Mouse (Mus musculus): Measurements from ENCODE around the gene Rnf212.
"Not testable (repeated sequence)": the region's sequence is repeated elsewhere in the genome, so short reads cannot be mapped to it uniquely, and the experiment has no call there.

Rnf212 gene

GRCm38 (mm10) chr5:108774630-108775306, at the start of gene Rnf212:
Gene Rnf212 (minus strand): TSS chr5:108774982.
- DNase-seq (ENCODE audit: low read depth, low spot score) = no peak

DNA sequence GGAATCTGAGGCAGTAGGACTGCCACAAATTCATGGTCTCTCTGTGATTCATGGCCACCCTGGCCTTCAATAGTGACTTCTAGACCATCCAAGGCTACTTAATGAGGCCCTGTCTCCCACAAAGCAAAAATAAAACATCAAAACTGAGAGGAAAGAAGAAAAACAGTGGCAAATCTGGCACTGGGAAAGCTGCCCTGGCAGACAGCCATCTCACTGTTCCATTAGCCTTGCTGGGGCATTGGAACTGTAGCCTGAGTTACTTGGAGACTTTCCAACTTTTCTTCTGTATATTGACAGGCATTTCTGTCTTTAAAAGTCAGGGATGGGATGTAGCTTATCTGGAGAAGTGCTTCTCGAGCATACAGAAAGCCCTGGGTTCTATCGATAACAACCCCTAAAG, 48.5 kb upstream of the Rnf212 start:
- no peak for DNase-seq (ENCODE audit: low read depth, low spot score)

DNA sequence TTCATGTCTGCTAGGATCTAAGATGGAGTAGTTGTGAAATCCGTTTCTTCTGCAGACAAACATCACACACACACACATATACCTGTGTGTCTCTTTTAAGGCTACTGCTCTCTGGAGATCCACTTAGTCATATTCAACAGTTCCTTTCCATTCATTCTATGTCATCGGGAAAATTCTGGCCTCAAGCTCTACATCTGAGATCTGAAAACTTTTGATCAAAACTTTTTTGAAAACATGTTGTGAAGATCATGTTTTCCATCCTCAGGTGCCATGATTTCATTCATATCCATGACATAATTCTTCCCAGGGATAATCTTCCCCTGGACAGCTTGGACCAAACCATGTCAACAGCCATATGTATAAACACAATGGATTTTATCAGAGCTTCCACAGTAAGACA, 34.0 kb upstream of the Rnf212 start, which contains the start of gene Vmn2r8:
Gene Vmn2r8, minus strand, starts transcription at position 101 of the 400 bp plus-strand sequence.
- not testable (repeated sequence) for DNase-seq (ENCODE audit: low read depth, low spot score)

GRCm38 (mm10) chr5:108803646-108804045, 28.9 kb upstream of the Rnf212 start:
- DNase-seq (ENCODE audit: low read depth, low spot score) = no peak

DNA sequence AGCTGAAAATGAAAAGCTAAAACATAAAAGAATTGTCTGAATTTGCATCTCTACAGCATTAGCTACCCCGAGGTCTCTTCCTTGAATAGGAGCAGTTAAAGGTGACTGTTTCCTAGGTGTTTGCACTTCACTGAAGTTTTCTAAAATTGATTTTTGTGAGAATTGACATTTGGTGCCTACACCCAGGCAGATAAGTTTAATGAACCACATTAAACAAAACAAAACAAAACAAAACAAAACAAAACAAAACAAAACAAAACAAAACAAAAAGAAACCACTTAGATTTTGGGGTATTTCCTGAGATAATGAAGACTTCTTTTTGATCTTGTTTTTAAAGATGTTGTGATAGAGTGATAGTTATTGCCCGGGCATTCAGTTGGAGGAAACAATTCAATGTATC, 20.5 kb upstream of the Rnf212 start, which contains the start of gene Tmed11:
Gene Tmed11, minus strand, starts transcription at position 101 of the 400 bp plus-strand sequence.
- DNase-seq (ENCODE audit: low read depth, low spot score) = not testable (repeated sequence)

DNA sequence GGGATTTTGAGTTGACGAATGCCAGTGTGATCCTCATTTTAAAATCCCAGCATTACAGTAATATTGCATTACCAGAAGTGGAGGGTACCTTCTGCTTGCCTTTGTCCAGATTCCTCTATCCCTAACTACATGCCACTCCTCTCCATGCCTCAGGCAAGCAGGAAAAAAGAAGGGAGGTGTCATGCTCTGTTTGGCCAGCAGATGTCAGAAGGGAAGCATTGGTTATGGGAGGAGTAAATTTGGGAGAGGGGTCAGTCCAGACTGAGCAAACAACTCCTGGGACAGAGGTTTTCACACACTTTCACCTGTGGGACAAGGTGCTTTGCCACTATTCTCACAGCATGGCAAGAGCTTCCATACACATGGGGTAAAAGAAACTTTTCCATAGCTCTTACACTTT, 15.6 kb upstream of the Rnf212 start:
- DNase-seq (ENCODE audit: low read depth, low spot score) = not testable (repeated sequence)

- DNase-seq (ENCODE audit: low read depth, low spot score) = no peak
Observed at GRCm38 (mm10) chr5:108760002-108760401, 14.8 kb downstream of the Rnf212 start.

- DNase-seq (ENCODE audit: low read depth, low spot score) = no peak
Observed at GRCm38 (mm10) chr5:108758396-108758795, 16.4 kb downstream of the Rnf212 start.

DNA sequence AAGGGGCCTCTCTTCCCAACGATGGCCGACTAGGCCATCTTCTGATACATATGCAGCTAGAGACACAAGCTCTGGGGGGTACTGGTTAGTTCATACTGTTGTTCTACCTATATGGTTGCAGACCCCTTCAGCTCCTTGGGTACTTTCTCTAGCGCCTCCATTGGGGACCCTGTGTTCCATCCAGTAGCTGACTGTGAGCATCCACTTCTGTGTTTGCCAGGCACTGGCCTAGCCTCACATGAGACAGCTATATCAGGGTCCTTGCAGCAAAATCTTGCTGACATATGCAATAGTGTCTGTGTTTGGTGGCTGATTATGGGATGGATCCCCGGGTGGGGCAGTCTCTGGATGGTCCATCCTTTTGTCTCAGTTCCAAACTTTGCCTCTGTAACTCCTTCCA, 23.5 kb downstream of the Rnf212 start:
- DNase-seq (ENCODE audit: low read depth, low spot score) = not testable (repeated sequence)

DNA sequence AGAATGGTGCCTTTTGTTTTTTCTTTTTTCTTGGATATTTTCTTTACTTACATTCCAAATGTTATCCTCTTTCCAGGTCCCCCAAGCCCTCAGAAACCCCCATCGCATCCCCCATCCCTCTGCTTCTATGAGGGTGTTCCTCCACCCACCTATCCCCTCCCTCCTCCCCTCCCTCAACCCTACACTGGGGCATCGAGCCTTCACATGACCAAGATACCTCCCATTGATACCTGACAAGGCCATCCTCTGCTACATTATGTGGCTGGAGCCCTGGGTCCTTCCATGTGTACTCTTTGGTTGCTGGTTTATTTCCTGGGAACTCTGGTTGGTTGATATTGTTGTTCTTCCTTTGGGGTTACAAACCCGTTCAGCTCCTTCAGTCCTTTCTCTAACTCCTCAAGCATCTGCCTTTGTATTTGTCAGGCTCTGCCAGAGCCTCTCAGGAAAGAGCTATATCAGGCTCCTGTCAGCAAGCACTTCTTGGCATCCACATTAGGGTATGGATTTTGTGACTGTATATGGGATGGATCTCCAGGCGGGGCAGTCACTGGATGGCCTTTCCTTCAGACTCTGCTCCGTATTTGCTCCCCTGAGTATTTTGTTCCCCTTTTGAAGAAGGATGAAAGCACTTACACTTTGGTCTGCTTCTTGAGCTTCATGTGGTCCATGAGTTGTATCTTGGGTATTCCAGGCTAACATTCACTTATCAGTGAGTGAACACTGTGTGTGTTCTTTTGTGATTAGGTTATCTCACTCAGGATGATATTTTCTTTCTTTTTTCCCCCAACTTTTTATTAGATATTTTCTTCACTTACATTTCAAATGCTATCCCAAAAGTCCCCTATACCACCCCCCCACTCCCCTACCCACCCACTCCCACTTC, 24.2 kb downstream of the Rnf212 start:
- DNase-seq (ENCODE audit: low read depth, low spot score) = no peak

DNA sequence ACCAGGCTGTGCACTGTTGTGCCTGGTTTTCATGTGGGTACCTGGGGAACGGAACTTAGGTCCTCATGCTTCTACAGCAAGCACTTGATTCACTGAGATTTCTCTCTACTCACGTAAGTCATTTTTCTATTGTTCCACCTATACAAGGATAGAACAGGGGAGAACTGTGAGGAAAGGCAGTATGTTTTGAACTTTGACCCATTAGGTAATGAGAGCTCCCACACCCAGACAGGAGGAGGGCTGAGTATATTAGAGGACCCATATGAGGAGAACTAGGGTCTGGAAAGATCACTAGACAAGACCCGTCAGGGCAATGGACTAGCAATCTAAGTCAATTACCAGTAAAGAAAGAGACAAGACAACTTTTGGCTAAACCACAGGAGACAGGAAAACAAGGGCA, 30.2 kb downstream of the Rnf212 start:
- no peak for DNase-seq (ENCODE audit: low read depth, low spot score)

DNA sequence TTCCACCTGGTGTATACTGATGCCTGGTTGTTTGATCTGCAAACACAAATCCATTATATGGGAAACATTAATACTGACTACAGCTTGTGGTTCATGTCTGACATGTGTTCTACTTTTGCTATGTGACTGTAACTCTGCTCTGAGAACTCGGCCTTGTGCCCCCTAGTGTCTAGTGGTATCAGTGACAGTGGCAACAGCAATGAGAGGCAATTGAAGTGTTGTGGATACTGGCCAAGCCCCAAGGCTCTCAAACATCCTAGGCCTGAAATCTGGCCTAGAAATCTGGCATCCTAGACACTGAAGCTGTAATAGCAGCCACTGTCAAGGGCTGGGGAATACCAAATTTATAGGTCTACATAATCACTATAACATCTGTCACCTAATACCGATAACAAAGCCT, 30.9 kb downstream of the Rnf212 start:
- DNase-seq (ENCODE audit: low read depth, low spot score) = peak; percentile 61

GRCm38 (mm10) chr5:108742596-108742995, 32.2 kb downstream of the Rnf212 start:
- no peak for DNase-seq (ENCODE audit: low read depth, low spot score)

DNA sequence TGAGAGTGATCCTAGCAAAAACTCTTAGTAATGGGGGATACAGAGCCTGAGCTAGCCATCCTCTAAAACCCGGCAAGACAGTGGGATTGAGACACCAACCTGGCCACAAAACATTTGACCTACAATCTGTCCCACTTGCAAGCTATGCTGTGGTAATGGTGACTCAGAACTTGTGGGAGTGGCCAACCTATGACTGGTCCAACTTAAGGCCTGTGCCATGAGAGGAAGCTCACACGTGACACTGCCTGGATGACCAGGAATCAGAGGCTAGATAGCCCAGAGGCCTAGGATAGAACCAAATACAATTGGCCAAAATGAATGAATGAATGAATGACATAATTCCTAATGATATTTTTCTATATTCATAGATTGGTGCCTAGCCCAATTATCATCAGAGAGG, 32.9 kb downstream of the Rnf212 start:
- DNase-seq (ENCODE audit: low read depth, low spot score) = no peak

- DNase-seq (ENCODE audit: low read depth, low spot score) = no peak
Observed at GRCm38 (mm10) chr5:108727425-108727824, 47.4 kb downstream of the Rnf212 start.

DNA sequence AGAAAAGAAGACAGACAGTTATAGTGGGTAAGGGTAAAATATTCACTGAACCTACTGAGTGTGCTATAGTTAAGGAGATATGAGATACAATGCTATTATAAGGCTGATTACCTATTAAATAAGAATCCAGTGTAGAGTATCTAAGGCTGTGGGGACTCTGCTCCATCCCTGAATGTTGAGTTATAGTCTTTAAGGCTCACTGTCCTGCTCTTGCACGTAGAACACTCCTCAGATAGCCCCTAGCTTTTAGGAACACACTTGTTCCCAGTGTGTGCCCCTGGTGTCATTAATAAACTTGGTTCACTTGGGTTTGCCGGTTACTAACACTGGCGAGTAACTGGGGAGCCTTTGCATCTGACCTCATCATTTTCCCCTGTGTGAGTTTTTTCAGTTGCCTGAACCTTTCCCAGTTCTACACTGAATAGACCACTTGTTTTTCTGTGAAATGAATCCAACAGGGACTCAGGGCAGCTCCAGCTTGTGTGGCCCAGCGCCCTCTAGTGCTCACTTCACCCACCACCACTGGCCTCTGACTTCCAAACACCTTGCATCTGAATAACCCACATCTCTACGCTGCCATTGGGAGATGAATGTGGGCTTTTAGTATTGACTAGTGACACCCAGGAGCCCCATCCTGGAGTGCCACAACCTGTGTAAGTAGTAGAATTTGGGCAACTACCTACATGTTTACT, 48.1 kb downstream of the Rnf212 start:
- peak; percentile 58 for DNase-seq (ENCODE audit: low read depth, low spot score)

DNA sequence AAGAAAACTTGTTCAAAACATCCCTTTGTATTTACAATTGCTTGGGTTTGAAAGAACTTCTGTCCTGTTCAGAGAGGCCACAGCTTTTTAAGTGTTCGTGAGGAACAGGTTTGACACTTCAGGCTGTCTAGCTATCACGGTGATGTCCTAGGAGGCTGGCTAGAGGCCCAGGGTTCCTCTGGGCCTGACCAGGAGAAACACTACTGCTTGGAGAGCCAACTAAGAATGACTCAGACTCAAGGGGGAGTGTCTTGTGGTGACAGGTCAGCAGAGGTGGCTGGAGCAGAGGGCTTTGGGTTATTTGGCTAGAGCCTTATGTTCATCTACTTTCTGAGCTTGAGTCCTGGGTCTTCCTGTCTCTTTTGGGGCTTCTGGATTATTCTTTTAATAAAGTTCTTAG, 50.8 kb downstream of the Rnf212 start:
- DNase-seq (ENCODE audit: low read depth, low spot score) = no peak

DNA sequence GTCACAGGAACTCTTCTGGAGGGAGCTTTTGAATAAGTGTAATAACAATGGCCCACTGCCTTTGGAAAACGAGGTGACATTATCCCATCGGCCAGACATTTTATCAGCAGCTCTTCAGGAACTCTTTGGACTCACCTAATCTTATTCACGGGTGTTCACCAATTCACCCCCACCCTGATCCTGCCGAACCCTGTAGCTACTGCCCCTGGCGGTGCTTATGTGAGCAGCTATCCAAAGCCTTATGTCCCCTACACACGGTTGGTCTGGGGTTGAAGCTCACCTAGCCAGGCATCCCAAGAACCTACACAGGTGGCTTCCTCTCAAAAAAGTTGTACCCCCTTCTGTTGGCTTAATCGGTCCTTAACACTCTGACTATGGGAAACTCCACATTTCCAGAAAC, 55.0 kb downstream of the Rnf212 start:
- DNase-seq (ENCODE audit: low read depth, low spot score) = no peak

DNA sequence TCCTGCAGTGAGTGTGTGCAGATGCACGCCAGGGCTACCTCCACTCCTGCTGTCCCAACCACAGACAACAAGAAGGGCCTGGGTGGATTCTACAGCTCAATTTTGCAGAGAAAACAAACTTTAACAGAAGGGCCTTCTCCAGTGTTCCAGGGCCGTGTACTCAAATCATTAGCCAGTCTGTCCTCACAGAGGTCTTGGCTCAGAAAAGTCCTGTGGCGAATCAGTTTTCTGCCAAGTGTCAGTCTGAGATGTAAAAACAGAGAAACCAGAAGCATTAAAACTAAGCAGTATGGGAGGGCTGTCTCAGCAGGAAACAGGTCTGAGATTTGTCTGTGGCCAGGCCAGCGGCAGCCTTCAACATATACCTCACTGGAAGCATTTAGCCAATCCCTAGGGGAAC, 56.7 kb downstream of the Rnf212 start:
- no peak for DNase-seq (ENCODE audit: low read depth, low spot score)

- no peak for DNase-seq (ENCODE audit: low read depth, low spot score)
Observed at GRCm38 (mm10) chr5:108715974-108716373, 58.8 kb downstream of the Rnf212 start.

GRCm38 (mm10) chr5:108714149-108714548, 60.6 kb downstream of the Rnf212 start:
- DNase-seq (ENCODE audit: low read depth, low spot score) = no peak

DNA sequence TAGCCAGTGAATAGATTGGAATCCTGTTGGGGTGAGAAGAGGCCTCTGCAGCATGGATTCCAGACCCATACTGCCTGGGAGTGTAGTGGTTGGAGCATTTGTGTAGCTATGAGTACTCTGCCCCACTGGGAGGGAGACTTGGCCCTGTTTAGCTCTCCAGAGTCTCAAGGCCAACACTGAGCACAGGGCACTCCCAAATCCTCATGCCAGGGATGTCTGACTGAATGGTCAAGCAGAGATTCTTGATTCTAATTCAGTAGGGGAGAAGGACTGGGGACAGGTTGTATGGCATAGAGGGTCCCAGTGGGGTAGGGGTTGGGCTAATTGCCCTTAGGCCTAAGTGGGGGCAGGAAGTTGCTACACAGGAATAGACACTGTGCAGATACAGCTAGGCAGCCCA, 61.1 kb downstream of the Rnf212 start:
- no peak for DNase-seq (ENCODE audit: low read depth, low spot score)

All from A20 (cell line).